Mouse (Mus musculus) gastrocnemius, postnatal 4 days (tissue): ENCODE measurements around the gene C2cd2l. TPM values are rescaled to one million over a fixed set of nuclear protein-coding genes. Genes with fewer than 3 reads are reported as not detected.
A peak's percentile ranks its signal among the peaks of the same experiment; 100 is the strongest.
"Not testable (repeated sequence)": the region's sequence is repeated elsewhere in the genome, so short reads cannot be mapped to it uniquely, and the experiment has no call there.

ENCODE experiments used
- DNase-seq, 2 experiments: peaks; one replicate each; pipeline ENCODE4 v3.0.0; 2021 to 2022; ENCODE audit warnings: low spot score in 2 of 2, mixed read lengths in 2 of 2
- total RNA-seq, 2 experiments: library from RNA; stranded (reverse); gene quantifications; 2 replicates each; pipeline ENCODE4 v1.2.3; 2021

The C2cd2l gene
- total RNA-seq, 2 experiments from 2014 or later: 10.5 to 12.8 TPM

DNA sequence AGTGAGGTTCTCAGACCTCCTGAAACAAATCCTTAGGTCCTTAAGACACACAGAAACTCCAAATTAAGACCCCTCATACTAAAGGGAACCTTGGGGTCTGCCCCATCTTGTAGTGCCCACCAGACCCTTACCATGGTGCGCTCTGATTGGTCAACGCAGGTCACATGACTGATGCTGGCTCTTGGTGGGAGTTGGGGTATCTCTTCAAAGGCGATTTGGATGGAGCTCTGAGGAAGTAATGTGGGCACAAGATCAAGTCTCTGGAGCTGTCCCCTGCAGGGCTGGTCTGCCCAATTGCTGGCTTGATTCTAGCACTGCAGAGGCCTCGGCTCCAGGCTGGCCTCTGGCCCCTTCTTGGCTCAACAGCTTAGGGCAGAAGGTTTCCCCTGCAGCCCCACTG lies 2.6 kb downstream of the C2cd2l start:
- DNase-seq: no peak

DNA sequence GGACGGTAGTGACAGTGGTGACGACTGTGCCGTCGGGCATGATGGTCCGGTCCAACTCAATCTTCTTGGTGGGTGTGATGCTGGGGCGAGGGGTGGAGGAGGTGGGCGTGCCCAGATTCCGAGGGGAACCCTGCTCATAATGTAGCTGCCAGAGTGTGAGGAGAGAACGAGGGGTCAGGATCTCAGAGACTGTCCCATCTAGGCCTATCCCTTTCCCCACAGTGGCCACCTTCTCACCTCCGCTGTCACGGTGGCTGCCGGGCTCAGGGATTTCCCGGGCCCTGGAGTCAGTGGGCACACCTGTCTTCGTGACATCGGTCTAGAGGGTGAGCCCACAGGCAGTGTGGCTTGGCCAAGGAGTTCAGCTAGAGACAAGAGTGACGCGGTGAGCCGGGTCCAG lies 5.2 kb downstream of the C2cd2l start:
- no peak for DNase-seq

DNA sequence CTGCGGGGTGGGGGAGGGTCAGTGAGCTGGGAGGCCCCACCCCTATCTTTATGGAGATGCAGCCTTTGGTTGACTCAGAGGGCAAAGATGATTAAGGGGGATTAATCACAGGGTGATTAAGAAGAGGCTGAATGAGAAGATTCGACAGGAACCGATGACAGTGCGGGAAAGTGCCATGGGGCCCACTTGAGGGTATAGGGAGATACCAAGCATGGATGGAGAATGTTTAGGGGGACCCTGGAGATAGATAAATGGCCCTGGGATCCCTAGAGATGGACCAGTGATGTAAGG lies 5.9 kb downstream of the C2cd2l start:
- no peak for DNase-seq

DNA sequence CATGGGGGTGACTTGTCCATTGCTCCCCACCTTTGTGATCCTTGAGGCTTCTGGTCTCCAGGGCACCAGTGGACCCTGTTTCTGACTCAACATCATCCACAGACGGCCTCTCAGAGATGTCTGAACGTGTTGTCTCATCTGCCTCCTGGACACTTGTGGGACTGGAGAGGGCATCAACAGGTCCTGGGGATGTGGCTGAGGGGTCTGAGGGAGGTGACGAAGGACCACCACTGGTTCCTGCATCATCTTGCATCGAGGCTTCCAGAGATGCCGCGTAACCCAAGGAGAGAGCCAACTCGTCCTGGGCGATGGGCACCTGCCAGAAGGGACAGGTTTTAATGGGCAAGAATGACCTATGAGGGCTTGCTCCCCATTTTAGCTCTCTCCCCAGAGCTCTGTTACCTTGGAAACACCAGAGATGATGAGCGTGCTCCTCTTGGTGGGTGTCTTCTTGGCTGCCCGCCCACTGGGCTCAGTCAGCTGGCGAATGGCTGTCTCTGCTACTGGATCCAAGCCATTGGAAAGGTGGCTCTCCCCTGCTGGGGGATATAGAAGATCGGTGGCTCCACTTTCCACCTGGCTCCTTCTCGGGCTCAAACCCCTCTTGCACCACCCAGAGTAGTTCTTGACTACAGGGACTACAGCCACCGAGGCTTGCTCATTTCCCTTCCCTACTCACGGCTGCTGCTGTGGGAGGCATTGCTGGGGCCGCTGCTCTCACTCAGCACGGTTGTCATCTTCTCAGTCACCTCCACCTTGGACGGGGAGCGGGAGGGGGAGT lies 6.4 kb downstream of the C2cd2l start:
- no peak for DNase-seq

DNA sequence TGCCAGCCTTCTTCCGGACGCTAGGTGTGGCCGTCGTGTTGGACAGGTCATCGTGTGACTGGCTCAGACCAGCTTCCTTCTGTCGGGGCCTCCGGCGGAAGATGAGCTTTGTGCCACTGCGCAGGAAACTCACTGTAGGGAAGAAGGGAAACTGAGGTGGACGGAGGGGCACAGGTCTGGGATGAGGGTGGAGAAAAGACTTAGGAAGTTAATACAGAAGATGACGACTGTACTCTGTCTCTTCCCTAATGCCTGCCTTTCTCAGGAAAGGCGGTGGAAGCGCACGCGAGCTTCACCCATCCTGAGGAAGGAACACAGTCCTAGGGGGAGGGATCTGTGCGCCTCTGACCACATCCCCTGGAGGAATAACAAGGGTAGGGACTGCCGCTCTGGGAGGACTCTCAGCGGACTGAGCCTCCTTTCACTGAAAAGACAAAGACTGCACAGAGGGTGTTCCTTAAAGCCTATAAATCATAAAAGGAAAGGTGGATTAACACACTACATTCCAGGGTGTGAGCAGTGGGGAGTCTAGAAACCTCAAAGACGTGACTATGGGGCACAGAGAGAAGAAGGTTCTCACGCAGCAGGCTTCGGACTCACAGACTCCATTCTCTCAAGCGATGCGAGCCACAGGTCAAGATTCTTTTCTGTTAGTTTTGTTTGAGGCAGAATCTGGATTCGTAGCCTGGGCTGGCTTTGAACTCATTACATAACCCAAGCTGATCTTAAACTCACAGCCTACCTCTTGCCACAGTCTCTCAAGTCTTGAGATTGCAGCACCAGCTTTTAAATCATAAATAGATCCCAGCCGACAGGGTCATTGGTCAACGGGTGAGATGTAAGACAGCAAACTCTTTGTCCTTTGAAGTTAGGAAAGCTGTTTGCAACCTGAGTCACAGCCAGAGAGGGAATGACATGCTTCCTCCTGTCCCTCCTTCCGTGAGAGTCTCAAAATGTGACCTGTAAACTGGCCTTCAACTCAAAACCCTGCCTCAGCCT lies 8.7 kb downstream of the C2cd2l start:
- DNase-seq: no peak

DNA sequence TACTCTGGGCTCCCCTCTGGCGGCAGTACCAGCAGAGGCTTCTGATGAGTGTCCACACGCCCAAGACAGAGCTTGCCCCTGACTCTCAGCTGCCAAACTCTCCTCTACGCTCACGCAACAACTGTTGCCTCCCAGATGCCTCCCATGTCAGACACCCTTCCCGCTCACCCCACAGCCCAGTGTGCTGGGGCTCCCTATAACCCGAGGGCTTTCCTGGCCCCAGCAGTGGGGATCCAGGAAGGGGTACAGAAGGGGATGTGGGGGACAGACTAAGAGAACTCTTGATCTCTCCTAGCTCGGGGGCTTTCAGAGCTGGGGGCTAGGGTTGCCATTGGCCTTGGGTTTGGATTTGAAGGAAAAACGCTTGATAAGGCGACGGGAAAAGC lies 9.3 kb downstream of the C2cd2l start:
- DNase-seq: no peak

DNA sequence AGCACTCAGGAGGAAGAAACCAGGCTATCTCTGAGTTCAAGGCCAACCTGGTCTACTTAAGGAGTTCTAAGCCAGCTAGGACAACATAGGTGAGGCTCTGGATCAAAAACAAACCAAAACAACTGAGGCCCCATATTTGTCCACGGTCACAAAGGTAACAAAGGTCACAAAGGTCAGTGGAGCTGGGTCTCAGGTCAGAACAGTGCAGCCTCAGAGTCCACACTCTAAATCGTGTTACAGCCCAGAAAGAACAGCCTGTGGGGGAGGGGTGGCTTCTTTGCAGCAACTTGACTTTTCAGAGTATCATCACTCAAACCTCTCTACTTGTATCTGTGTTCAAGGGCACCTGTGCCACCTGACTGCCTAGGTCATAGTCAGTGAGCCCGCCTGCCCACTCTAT lies 10.3 kb downstream of the C2cd2l start:
- DNase-seq: no peak

DNA sequence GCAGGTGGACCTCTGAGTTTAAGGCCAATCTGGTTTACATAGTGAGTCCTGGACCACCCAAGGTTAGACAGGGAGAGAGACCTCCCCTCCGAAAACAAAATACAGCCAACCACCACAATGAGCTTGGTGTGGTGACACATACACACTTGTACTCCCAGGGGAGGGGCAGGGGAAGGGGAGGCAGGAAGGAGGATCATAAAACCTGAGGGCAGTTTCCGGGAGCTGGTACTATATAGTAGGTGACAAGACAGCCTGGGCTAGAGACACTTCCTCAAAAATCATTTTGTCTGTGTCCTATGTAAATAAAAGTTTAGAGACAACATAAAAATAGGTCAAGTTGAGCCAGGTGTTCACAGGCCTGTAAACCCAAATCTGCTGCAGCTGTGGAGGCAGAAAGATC lies 12.8 kb downstream of the C2cd2l start:
- DNase-seq: no peak

DNA sequence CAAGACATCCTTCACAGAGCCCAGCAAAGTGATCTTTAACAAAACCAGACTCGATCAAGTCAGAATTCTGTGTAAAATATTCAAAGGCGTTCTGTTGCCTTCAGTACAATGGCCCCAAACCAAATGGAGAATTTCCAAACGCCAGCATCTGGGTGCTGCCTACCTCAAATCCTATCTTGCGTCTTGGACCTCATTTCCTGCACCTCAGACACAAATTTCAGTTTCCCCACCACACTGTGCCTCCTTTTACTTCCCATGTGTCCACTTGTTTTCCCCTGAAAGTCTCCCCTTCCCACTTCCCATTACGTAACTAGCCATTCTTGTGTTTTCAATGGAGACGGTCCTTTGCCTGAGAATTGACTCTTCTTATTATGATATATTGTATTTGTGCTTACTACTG lies 13.6 kb downstream of the C2cd2l start:
- DNase-seq: no peak

DNA sequence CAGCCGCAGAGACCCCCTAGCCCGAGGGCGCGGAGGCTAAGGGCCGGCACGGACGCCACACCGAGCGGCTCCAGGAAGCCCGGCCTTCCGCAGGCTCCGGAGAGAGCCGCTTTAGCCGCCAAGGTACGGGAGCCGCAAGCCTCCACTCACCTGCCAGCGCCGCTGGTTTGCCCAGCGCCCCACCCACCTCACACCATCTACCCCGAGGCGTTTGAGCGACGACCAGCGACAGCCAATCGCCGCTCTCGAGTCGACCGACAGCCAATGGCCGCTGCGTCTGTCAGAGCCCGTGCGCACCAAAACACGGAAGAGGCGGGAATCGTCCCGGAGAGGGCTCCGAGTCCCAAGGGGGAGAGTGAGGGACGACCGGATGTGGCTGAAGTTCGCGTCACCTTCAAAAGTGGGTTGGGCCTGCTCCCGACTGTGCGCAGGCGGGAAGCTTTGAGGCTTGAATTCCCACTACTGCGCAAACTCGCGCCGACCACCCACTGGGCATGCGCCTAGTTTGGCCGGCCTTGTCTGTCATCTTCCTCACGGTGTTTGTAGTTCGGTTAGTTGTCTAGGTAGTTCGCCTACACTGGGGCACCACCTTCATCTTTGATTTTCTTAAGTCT lies 14.5 kb downstream of the C2cd2l start, which contains the start of gene Hinfp:
TSS of gene Hinfp (minus strand) at position 206 of the 614 bp plus-strand sequence.
- peak; percentile 92 to 99 for DNase-seq

DNA sequence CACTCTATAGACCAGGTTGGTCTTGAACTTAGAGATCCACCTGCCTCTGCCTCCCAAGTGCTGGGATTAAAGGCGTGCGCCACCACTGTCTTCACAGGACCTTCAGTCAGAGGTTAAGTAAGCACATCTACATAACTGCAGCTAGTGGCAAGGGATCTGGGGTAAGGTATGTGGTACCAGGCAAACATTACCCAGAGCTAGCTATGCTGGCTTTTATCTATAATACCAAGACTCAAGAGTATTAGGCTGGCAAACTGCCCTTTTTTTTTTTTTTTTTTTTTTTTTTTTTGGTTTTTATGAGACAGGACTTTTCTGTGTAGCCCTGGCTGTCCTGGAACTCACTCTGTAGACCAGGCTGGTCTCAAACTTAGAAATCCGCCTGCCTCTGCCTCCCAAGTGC lies 20.1 kb downstream of the C2cd2l start:
- DNase-seq: not testable (repeated sequence)

DNA sequence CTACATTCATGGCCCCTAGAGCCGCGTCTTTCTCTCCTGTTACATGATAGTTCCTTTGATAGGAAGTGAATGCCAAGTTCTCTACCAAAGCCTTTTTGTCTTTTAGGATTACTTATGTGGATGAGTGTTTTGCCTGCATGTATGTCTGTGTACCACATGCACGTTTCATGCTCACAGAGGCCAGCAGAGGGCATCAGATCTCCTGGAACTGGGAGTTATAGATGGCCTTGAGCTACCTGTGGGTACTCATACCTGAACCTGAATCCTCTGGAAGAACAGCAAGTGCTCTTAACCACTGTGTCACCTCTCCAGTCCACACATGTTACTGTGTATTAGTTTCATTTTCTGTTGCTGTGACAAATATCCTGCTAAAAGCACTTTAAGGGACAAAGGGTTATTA lies 27.6 kb downstream of the C2cd2l start:
- no peak for DNase-seq

DNA sequence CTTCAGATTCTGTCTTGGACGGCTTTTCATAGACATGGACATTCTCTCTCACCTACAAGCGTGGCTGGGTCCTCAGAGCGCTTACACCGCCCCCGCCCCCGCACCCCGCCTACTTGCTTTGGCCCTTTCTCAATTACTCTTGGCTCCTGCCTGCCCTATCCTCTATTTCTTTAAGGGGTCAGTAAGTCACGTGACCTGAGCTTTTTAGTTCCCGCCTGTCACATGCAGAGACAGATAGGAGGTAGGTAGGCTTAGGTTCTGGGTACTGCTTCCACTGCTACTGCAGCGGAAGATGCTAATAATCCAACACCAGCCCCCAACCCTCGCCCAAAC lies 31.2 kb downstream of the C2cd2l start:
- DNase-seq: no peak

DNA sequence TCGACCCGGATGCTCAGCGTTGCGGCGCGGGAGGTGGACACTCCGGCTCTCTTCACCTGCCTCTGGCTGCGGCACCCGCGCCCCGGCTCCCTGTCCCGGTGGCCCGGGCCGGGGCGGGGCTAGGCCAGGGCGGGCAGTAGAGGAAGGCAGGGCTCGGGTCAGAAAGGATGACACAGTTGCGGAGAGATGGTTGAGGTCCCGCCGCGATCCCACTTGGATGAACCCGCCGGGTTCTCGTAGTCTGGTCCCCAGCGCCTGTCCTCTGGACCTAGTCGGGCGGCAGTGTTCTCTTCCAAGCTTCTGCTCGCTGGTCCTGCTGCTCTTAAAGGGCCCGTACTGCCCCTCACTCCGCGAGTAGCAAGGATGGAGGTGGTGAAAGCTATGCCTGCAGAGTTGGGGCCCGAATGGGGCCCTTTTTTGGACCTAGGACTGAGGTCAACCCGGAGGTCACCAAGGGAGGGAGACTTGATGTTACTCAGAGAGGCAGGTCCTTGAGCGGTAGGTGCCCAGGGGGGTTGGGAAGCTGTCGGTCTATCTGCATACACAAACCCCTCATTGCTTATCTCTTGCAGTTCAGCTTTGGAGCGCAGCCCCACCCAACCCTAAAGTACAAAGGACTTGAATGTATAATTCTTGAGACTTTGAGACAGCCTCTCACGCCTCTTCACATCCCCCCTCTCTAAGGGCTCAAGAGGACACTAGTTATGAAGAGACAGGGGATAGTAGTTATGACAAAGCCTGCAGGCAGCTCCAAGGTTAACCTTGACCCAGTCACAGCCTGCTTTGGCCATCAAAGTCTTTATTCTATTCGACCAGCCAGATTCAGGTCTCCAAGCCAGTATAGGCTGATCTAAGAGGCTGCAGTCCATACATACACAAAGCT lies 31.8 kb downstream of the C2cd2l start, which contains the start of gene Abcg4:
TSS of gene Abcg4 (minus strand) at position 540 of the 883 bp plus-strand sequence.
- DNase-seq: peak in 1 of 2 experiments; percentile 23

DNA sequence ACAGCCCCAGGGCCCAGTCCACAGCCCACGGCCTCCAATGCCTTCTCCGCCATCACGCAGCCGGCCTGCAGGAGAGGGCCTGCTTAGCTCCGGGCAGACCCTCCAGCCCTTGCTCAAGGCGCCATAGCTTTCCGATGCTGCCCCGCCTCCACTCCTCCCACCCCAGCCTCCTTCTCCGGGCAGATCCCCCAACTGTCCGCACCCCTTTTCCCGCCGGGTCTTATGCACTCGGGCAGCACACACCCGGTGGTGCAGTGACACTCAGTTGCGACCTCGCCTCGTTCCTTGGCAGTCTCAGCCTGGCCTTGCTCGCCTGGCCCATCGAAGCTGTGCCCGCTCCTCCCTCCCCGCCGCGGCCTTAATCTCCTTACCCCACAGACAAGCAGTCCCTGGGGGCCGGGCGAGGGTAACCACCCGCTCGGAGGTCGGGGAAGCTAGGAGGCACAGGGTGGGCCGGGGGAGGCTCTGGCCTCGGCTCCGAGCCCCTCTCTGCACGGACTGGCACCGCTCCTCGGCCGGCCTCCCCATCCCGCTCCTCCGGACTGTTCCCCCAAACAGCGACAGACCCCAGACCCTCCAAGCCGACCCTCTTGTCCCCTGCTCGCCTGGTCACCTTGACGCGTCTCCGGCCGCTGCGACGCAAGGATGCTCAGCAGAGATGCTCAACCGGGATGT lies 32.5 kb downstream of the C2cd2l start:
- DNase-seq: peak in 1 of 2 experiments; percentile 30

DNA sequence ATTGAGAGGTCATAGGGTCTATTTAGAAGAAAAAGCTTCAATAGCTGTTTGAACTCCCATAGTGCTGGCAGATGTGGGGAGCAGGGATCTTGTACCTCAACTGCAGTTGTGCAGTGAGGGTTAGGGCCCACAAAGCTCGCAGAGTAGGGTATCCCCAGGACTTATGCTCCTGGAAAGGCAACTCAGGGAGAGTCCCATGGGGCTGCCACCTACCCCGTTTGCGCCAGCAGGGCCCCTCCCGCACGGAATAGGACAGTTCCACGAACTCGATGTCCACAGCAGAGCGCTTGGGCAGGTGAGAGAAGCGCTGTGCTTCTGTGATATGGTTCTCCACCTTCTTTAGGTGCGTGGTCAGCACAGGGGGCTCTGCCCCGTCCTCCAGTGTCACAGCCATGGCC lies 33.1 kb downstream of the C2cd2l start:
- no peak for DNase-seq

DNA sequence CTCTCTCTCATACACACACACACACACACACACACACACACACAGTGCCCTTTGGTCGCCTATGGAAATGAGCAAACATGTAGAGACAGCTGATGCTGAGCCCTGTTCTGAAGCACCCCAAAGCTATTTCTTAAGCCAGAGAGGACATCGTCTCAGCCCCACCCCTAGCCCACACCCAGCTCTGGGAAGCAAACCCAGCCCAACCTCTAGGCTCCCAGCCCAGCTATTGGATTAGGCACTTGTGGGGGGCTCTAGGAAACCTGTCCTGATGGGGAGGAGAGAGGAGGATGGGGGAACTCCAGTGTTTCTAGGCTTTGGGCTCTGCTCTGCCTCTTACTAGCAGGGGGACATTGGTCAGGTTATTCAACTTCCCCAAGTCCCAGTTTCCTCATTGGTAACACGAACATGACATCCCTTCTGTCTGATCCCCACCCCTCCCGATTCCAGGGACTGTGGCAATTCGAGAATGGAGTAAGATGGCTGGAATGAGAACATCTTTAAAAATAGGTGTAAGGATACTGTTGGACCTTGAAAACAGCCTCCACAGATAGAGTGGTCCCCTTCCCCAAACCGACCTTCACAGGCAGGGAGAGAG lies 33.7 kb downstream of the C2cd2l start:
- DNase-seq: no peak

DNA sequence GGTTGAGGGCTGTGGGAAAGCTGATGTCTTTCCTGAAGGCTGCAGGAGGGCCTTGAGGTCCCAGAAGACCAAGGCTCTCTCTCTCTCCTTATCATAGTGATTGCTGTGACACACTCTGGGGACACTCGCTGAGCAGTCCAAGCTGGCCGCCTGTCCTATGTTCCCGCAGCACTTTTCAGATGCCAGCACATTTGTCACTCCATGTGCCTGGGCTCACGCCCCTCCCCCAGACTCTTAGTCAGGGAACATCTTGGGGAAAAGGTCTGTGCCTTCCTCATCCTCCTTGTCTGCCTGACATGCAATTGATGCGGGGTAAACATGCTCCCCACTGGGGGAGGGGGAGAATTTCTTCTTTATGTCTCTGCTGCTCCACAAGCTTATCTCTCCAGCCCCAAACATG lies 36.9 kb downstream of the C2cd2l start:
- DNase-seq: no peak

DNA sequence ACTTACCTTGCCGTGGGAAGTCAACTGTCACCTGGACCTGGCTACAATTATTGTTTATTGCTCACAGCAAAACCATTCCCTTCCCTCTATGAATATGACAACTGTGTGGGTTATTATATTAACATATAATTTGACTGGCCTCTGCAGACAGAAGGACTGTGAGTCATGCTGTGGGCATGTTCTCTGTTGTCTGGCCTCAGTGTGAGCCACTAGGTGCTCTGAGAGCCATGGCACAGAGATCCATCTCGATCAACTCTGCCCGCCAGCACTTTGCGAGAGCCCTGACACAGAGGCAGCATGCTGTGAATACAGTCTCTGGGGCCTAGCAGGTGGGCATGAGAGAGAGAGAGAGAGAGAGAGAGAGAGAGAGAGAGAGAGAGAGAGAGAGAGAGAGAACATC lies 50.1 kb downstream of the C2cd2l start:
- no peak for DNase-seq

DNA sequence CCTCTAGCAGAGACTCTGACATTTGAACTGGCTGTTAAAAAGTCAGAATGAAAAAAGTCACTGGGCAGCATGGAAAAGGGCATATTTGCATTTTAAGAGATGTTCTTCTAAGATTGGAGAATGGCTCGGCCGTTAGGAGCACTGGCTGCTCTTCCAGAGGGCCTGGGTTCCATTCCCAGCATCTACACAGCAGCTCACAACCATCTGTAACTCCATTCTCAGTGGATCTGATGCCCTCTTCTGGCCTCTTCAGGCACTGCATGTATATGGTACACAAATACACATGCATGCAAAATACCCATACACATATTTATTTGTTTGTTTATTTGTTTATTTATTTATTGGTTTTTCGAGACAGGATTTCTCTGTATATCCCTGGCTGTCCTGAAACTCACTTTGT lies 51.0 kb downstream of the C2cd2l start:
- DNase-seq: no peak
